Mouse (Mus musculus) hematopoietic stem cell, adult 5-6 weeks (primary cell): ENCODE data around the gene Nxpe3. TPM values are rescaled to one million over a fixed set of nuclear protein-coding genes. Genes with fewer than 3 reads are reported as not detected.
"Not testable (repeated sequence)": the region's sequence is repeated elsewhere in the genome, so short reads cannot be mapped to it uniquely, and the experiment has no call there.

ENCODE experiments used
- ATAC-seq, 2 experiments: fragments of 125-278 bp in 1 of 2; replicated peaks in 1 of 2; 2 replicates each; pipeline ENCODE4 v1.8.0; 2016 to 2017; ENCODE audit warnings: inconsistent platforms in 2 of 2, mild to moderate bottlenecking in 2 of 2, moderate number of reproducible peaks in 2 of 2, low read depth in 1 of 2, moderate TSS enrichment in 1 of 2; ENCODE audit not compliant: low FRiP score in 2 of 2, poor library complexity in 2 of 2, severe bottlenecking in 2 of 2, insufficient read depth in 1 of 2, low TSS enrichment in 1 of 2
- total RNA-seq: library from RNA; stranded (forward); fragments of 172-1452, 232-1000 nt; gene quantifications from 2 replicates; pipeline ENCODE4 v1.2.3, GENCODE M21; 2017

Gene Nxpe3
- total RNA-seq, 1 experiment from 2014 or later: 19.0 TPM

- no peak for ATAC-seq
These were observed 47.4 kb downstream of the Nxpe3 start for GRCm38 (mm10) chr16:55847679-55848078.

- ATAC-seq: no peak
These were observed 50.2 kb downstream of the Nxpe3 start for GRCm38 (mm10) chr16:55844847-55845246.

DNA sequence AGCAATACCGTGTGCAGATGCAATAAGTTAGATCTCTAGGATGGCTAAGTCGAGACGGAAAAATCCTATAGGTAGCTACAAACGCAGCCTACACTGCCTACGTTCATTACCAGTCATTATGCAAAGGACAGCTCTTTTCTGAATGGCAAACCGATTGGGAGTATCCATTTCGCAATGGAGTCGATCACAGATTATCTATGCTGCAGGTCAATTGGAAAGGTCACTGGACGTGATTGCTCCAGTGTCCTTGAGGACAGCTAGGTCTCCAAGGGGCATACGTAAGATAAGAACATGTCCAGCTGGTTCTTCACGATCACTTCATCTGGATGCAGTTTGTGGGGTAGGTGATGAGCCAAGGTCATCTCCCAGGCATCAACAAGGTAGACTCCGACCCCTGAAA is 51.2 kb downstream of the Nxpe3 start:
- no peak for ATAC-seq

DNA sequence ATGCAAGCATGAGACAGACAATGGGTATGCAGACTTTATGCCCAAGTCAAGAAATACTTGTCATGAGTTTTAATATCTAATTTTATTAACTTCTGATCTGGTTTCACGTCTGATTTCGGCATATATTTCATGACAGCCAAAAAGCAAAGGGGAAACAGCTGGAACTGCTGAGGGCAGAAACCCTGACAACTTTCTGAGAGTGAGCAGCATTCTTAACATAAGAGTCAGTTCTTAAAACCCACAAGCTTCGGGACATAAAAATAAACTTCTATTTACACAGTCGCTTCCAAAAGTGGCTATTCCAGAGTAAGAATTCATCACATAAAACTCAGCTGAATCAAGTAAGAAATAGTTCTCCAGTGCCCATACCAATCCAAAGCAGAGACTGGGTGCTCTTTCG is 52.0 kb downstream of the Nxpe3 start:
- no peak for ATAC-seq

- ATAC-seq: no peak
These were observed 53.6 kb downstream of the Nxpe3 start for GRCm38 (mm10) chr16:55841506-55841905.

- ATAC-seq: peak; percentile 85 to 91
These were observed 56.3 kb downstream of the Nxpe3 start, which contains the start of gene Nfkbiz for GRCm38 (mm10) chr16:55838510-55839474. TSS of gene Nfkbiz (minus strand) at chr16:55838899.

GRCm38 (mm10) chr16:55838129-55838509 is 57.0 kb downstream of the Nxpe3 start:
- ATAC-seq: no peak

DNA sequence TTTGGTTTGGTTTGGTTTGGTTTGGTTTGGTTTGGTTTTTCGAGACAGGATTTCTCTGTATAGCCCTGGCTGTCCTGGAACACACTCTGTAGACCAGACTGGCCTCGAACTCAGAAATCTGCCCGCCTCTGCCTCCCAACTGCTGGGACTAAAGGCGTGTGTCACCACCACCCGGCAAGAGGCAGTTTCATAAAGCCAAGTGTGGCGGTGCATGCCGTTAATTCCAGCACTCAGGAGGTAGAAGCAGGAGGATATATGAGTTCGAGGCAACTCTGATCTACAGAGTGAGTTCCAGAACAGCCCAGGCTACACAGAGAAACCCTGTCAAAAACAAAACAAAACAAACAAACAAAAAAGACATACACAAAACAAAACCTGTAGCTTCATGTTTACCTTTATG is 57.4 kb downstream of the Nxpe3 start:
- ATAC-seq: not testable (repeated sequence)

- no peak for ATAC-seq
These were observed 57.9 kb downstream of the Nxpe3 start for GRCm38 (mm10) chr16:55837168-55837567.

DNA sequence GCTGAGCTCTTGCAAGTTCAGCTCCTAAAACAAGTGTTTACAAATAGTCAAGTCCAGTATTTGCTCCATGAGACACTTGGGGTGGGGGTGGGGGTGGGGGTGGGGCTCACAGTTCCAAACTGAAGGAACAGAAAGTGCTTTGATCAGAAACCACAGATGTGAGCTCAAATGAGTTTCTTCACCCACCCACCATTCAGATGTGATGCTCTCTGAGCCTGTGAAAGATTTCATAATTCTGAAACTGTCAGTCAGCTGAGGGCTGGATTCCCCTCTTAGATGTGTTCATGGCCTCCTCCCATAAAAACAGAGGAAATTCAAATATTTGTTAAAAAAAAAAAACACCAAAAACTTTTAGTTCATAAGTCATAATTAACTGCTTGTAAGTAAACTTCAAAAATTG is 59.3 kb downstream of the Nxpe3 start:
- ATAC-seq: no peak

- ATAC-seq: no peak
These were observed 62.5 kb downstream of the Nxpe3 start for GRCm38 (mm10) chr16:55832617-55833016.

DNA sequence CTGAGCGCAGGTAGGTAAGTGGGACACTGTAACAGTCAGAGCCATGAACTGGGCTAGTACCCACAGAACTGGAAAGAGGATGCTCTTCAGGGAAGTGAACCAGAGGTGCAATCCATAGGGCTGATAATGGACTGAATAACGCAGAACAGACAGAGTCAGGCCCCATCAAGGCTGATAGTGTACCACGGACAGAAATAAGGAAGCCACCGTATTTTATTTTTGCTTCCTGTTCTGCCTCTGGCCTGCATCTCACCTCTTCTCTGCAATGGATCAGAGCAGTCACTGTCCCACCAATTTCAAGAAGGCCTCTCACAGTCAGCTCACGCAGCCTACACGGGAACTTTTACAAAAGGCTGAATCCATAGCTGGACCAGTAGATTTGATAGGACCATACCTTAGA is 63.0 kb downstream of the Nxpe3 start:
- peak in 1 of 2 experiments; percentile 27; a peak in 1 of 4 replicates for ATAC-seq

- ATAC-seq: no peak
These were observed 63.6 kb downstream of the Nxpe3 start for GRCm38 (mm10) chr16:55831451-55831850.

DNA sequence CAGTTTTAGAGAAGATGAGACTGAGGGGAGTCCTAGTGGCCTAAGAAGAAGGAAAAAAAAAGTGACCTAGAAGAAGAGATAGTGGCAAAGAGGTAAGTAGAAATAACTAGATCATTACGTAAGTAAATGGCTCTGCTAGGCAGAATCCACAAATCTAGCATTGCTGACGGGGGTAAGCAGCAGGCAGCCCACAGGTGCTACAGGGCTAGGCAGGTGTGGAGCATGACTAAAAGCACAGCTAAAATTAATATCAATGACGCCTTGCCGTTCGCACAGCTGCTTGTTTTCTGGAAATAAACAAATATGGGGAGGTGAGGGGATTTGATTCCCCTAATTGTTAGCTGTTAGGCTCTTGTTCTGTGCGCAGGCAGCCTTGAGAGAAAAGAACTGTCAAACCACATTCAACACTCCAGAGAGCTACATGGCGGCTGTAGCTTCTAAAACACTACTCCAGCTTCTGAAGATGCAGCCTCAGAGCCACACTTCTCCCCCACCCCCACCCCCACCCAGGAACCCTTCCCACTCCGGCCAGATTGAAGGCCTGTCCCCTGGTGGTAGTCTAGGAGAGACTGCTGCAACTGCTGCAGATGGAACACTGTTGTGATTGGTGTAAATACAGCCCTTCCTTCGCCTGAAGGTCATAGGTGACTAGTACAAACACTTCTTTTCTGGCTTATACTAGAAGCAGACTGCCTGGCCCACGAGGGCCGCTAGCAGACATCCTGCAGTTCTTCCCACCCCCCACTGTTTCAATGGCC is 71.5 kb downstream of the Nxpe3 start:
- no peak for ATAC-seq

DNA sequence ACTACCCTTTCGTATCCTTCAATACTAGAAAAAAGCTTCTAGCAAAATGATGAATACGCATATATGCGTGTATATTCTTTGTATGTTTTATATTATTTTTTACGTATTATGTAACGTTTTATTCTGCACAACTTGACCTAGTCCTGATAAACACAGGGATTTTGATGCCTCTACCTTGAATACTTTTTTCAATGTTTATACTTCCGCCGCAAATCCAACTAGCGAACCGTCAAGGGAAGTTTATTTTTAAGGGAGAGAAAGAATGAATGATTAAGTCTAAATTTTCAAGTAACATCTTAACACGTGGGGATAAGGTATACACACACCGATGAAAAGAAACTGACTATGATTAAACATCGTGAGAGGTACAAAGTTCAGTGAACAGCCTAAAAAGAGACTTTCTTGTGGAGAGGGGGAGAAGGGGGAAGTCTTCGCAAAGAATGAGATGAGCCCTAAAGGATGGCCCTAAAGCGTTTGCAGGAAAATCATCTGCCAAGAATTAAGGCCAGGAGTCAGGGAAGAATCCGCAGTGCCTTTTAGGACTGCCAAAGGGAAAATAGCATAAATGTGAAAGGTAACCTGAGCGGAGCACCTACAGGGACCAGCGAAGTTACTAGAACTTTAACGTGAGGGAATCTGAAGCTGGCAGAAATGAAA is 72.2 kb downstream of the Nxpe3 start:
- ATAC-seq: no peak

- ATAC-seq: peak; percentile 77 to 86
These were observed 72.9 kb downstream of the Nxpe3 start for GRCm38 (mm10) chr16:55821997-55822740.

DNA sequence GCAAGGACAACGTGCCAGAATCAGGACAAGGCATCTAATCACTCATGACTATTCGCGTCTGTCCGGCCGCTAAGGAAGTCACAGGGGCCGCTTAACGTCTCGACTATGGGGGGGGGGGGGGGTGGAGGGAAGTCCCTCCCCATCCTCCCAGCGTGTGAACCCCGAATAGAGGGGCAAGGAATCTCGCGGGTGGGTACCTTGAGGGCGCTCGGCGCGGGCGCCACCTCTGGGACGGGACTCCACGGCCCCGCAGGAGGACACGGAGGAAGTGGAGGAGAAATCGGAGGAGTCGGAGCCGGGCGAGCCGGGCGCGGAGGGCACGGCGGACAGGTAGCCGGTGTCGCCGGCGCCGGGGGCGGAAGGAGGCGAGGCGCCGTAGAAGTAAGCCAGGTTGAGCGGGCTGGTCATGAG is 73.5 kb downstream of the Nxpe3 start:
- no peak; a peak in 1 of 4 replicates for ATAC-seq
